Mouse (Mus musculus) CH12.LX (cell line): ENCODE results near the gene Rabac1. TPM values are rescaled to one million over a fixed set of nuclear protein-coding genes. Genes with fewer than 3 reads are reported as not detected.

ENCODE experiments used
- DNase-seq: peaks from one replicate; pipeline ENCODE4 v3.0.0-alpha.2; 2013; ENCODE audit errors: extremely low read depth
- H3K27ac ChIP-seq: 2 replicates; pipeline ENCODE4 v1.5.1; 2012; ENCODE audit warnings: low read depth, mild to moderate bottlenecking, control low read depth, moderate library complexity; ENCODE audit not compliant: insufficient read depth
- H3K27me3 ChIP-seq: replicated peaks from 2 replicates; pipeline ENCODE3; 2012; ENCODE audit warnings: inconsistent platforms
- H3K36me3 ChIP-seq, 2 experiments: replicated peaks in 1 of 2; 2 replicates each; pipeline versions ENCODE3 to v1.6.1; 2012; ENCODE audit warnings: inconsistent platforms in 1 of 2, low read length in 1 of 2, mild to moderate bottlenecking in 1 of 2, mixed read lengths in 1 of 2, moderate library complexity in 1 of 2; ENCODE audit not compliant: control insufficient read depth in 1 of 2, insufficient read depth in 1 of 2
- H3K4me1 ChIP-seq, 2 experiments: 2 replicates each; pipeline ENCODE4 v1.6.1; 2012; ENCODE audit warnings: inconsistent platforms in 1 of 2, moderate library complexity in 1 of 2; ENCODE audit not compliant: insufficient read depth in 2 of 2, control insufficient read depth in 1 of 2
- H3K4me2 ChIP-seq: 2 replicates; pipeline ENCODE4 v1.6.1; 2012; ENCODE audit warnings: low read depth, mild to moderate bottlenecking, control low read depth; ENCODE audit not compliant: poor library complexity, insufficient read depth, severe bottlenecking
- H3K4me3 ChIP-seq, 3 experiments: fragments of 150-350 bp in 1 of 3; sonication (generic) in 1 of 3; replicated peaks in 1 of 3; 2 replicates each; pipeline versions ENCODE3 to v1.5.1; 2011 to 2012; ENCODE audit warnings: low read depth in 2 of 3, low read length in 2 of 3, mild to moderate bottlenecking in 2 of 3, moderate library complexity in 2 of 3, control low read depth in 1 of 3, improper control_type of control experiment in 1 of 3, inconsistent platforms in 1 of 3, mixed read lengths in 1 of 3; ENCODE audit not compliant: poor library complexity in 1 of 3
- H3K79me2 ChIP-seq: replicated peaks from 2 replicates; pipeline ENCODE4 v1.6.1; 2012; ENCODE audit warnings: mild to moderate bottlenecking, moderate library complexity; ENCODE audit not compliant: control insufficient read depth, poor library complexity, insufficient read depth, severe bottlenecking; ENCODE audit errors: extremely low read depth
- H3K9ac ChIP-seq: 2 replicates; pipeline ENCODE4 v1.6.1; 2012; ENCODE audit warnings: low read depth, mild to moderate bottlenecking, control low read depth, moderate library complexity; ENCODE audit not compliant: insufficient read depth
- H3K9me3 ChIP-seq: replicated peaks from 2 replicates; pipeline ENCODE3; 2012; ENCODE audit warnings: low read length, inconsistent platforms, mixed read lengths
- BHLHE40 ChIP-seq: IDR thresholded peaks from 2 replicates; pipeline ENCODE4 v1.6.1; 2011; ENCODE audit warnings: mild to moderate bottlenecking, low read depth, low read length, improper control_type of control experiment
- CHD1 ChIP-seq: IDR thresholded peaks from 2 replicates; pipeline ENCODE4 v1.6.1; 2012; ENCODE audit warnings: low read depth, low read length, improper control_type of control experiment, inconsistent platforms
- E2F4 ChIP-seq: IDR thresholded peaks from 2 replicates; pipeline ENCODE4 v1.6.1; 2011; ENCODE audit warnings: low read depth, low read length, improper control_type of control experiment; ENCODE audit not compliant: insufficient replicate concordance
- EP300 ChIP-seq: IDR thresholded peaks from 2 replicates; pipeline ENCODE4 v1.6.1; 2011; ENCODE audit warnings: low read length, improper control_type of control experiment
- JUN ChIP-seq: IDR thresholded peaks from 2 replicates; pipeline ENCODE4 v1.6.1; 2011; ENCODE audit warnings: low read depth, mild to moderate bottlenecking, low read length, improper control_type of control experiment, moderate library complexity; ENCODE audit not compliant: insufficient read depth
- JUND ChIP-seq: conservative IDR thresholded peaks from 2 replicates; pipeline ENCODE4 v1.6.1; 2011; ENCODE audit warnings: low read depth, low read length, improper control_type of control experiment
- KAT2A ChIP-seq: IDR thresholded peaks from 2 replicates; pipeline ENCODE4 v1.6.1; 2012; ENCODE audit warnings: low read length, improper control_type of control experiment, inconsistent platforms; ENCODE audit not compliant: insufficient replicate concordance
- MAZ ChIP-seq: IDR thresholded peaks from 2 replicates; pipeline ENCODE4 v1.6.1; 2012; ENCODE audit warnings: low read depth, mild to moderate bottlenecking, inconsistent platforms, low read length, improper control_type of control experiment, moderate library complexity
- MEF2A ChIP-seq: IDR thresholded peaks from 2 replicates; pipeline ENCODE4 v1.6.1; 2014; ENCODE audit warnings: low read depth, mild to moderate bottlenecking, inconsistent platforms, low read length, improper control_type of control experiment, borderline replicate concordance
- MXI1 ChIP-seq: IDR thresholded peaks from 2 replicates; pipeline ENCODE4 v1.6.1; 2011; ENCODE audit warnings: mild to moderate bottlenecking, low read depth, low read length, improper control_type of control experiment
- MYC ChIP-seq: IDR thresholded peaks from 2 replicates; pipeline ENCODE4 v1.6.1; 2011; ENCODE audit warnings: low read depth, mild to moderate bottlenecking, improper control_type of control experiment, low read length
- NELFE ChIP-seq: IDR thresholded peaks from 2 replicates; pipeline ENCODE4 v1.6.1; 2011; ENCODE audit warnings: low read depth, low read length, improper control_type of control experiment
- NRF1 ChIP-seq: IDR thresholded peaks from 2 replicates; pipeline ENCODE4 v1.6.1; 2014; ENCODE audit warnings: low read depth, mild to moderate bottlenecking, inconsistent platforms, low read length, improper control_type of control experiment, moderate library complexity
- PAX5 ChIP-seq: IDR thresholded peaks from 2 replicates; pipeline ENCODE4 v1.6.1; 2012; ENCODE audit warnings: low read length, inconsistent platforms, mixed read lengths
- POLR2A ChIP-seq: IDR thresholded peaks from 2 replicates; pipeline ENCODE4 v1.6.1; 2011; ENCODE audit warnings: low read depth, mild to moderate bottlenecking, improper control_type of control experiment, low read length
- RCOR1 ChIP-seq: conservative IDR thresholded peaks from 2 replicates; pipeline ENCODE4 v1.6.1; 2012; ENCODE audit warnings: low read depth, mild to moderate bottlenecking, inconsistent platforms, low read length, improper control_type of control experiment
- SMC3 ChIP-seq: IDR thresholded peaks from 2 replicates; pipeline ENCODE4 v1.6.1; 2011; ENCODE audit warnings: low read depth, low read length, improper control_type of control experiment
- TCF12 ChIP-seq: IDR thresholded peaks from 2 replicates; pipeline ENCODE4 v1.6.1; 2014; ENCODE audit warnings: low read depth, mild to moderate bottlenecking, inconsistent platforms, low read length, improper control_type of control experiment
- UBTF ChIP-seq: IDR thresholded peaks from 2 replicates; pipeline ENCODE4 v1.6.1; 2012; ENCODE audit warnings: low read depth, mild to moderate bottlenecking, inconsistent platforms, low read length, improper control_type of control experiment, moderate library complexity
- USF1 ChIP-seq: IDR thresholded peaks from 2 replicates; pipeline ENCODE4 v1.6.1; 2014; ENCODE audit warnings: low read depth, mild to moderate bottlenecking, inconsistent platforms, low read length, improper control_type of control experiment
- USF2 ChIP-seq: conservative IDR thresholded peaks from 2 replicates; pipeline ENCODE4 v1.6.1; 2011; ENCODE audit warnings: low read depth, low read length, improper control_type of control experiment
- ZKSCAN1 ChIP-seq: IDR thresholded peaks from 2 replicates; pipeline ENCODE4 v1.6.1; 2012; ENCODE audit warnings: low read depth, inconsistent platforms, low read length, improper control_type of control experiment, borderline replicate concordance
- ZMIZ1 ChIP-seq: IDR thresholded peaks from 2 replicates; pipeline ENCODE4 v1.6.1; 2012; ENCODE audit warnings: low read depth, mild to moderate bottlenecking, inconsistent platforms, low read length, improper control_type of control experiment
- ZNF384 ChIP-seq: IDR thresholded peaks from 2 replicates; pipeline ENCODE4 v1.6.1; 2012; ENCODE audit warnings: low read depth, low read length, improper control_type of control experiment, inconsistent platforms
- dilution Hi-C: fragments of 300-500 bp; cut with MboI; formaldehyde crosslinking; loops from 2 replicates; pipeline ENCODE4 v1.14.3; 2020; ENCODE audit warnings: low sequenced_read_pairs; ENCODE audit not compliant: extremely low pct_unique_long_range_greater_than_20kb, extremely low pct_ligation_motif_present
- in situ Hi-C: fragments of 300-500 bp; cut with MboI; formaldehyde crosslinking; loops from 3 replicates; pipeline ENCODE4 v1.14.3; 2019; ENCODE audit warnings: low sequenced_read_pairs, low pct_ligation_motif_present, low pct_unique_long_range_greater_than_20kb, mixed read lengths
- polyA plus RNA-seq: library from polyadenylated mRNA; unstranded; fragments of >175 nt; gene quantifications from 2 replicates; pipeline ENCODE4 v1.2.1, GENCODE M21; 2012; ENCODE audit warnings: low read depth; ENCODE audit not compliant: insufficient read length
- total RNA-seq, 2 experiments: library from RNA; depleted of rRNA; stranded (reverse); fragments of 300-350 nt in 1 of 2; fragments of >200 nt in 1 of 2; gene quantifications; 2 replicates each; pipeline ENCODE4 v1.2.3; 2012 to 2014

Rabac1 gene
- total and polyA plus RNA-seq, 3 experiments, result 44.6 to 135 (median 70.5) TPM

GRCm38 (mm10) chr7:25003820-25004388, 31.4 kb upstream of the Rabac1 start:
- no peak overlapping the region for H3K9ac ChIP-seq
- in situ Hi-C loops, result no loop called here

GRCm38 (mm10) chr7:25003291-25003690, 30.7 kb upstream of the Rabac1 start:
- in situ Hi-C loops, result no loop called here
- no peak overlapping the region for H3K4me2 ChIP-seq
- dilution Hi-C loops, result no loop called here
- no peak overlapping the region for H3K27ac ChIP-seq
- H3K36me3 ChIP-seq, result no peaks in the 10 kb centered on the region
- H3K4me3 ChIP-seq, result no peak overlapping the region
- DNase-seq, result no peak
- TF ChIP-seq RCOR1, result no peak
- TF ChIP-seq SMC3, result no peak
- TF ChIP-seq JUN, result no peak
- no peak for TF ChIP-seq MAZ
- no peak for TF ChIP-seq ZKSCAN1
- no peak for TF ChIP-seq NELFE
- no peak for TF ChIP-seq MXI1
- no peak for TF ChIP-seq EP300
- TF ChIP-seq UBTF, result no peak
- TF ChIP-seq PAX5, result no peak
- no peak for TF ChIP-seq KAT2A
- no peaks in the 10 kb centered on the region for H3K79me2 ChIP-seq
- H3K27me3 ChIP-seq, result peaks cover 72% of the 10 kb centered on the region
- no peak overlapping the region for H3K9ac ChIP-seq
- peaks cover 3 to 7% of the 10 kb centered on the region in 2 experiments; a peak in 2 of 4 replicates for H3K4me1 ChIP-seq
- no peaks in the 10 kb centered on the region for H3K9me3 ChIP-seq

More at GRCm38 (mm10) chr7:25003820-25004388, 31.4 kb upstream of the Rabac1 start:
- H3K9me3 ChIP-seq, result no peaks in the 10 kb centered on the region
- no peaks in the 10 kb centered on the region for H3K36me3 ChIP-seq
- no peak overlapping the region for H3K27ac ChIP-seq
- no peak overlapping the region for H3K4me3 ChIP-seq
- TF ChIP-seq MEF2A (no peak), ZMIZ1 (no peak), USF1 (no peak), NELFE (no peak), TCF12 (no peak), JUND (no peak), CHD1 (no peak), USF2 (no peak), POLR2A (no peak), E2F4 (no peak), ZNF384 (no peak), BHLHE40 (no peak), MYC (no peak), NRF1 (no peak)
- dilution Hi-C loops, result no loop called here
- no peaks in the 10 kb centered on the region for H3K79me2 ChIP-seq
- H3K4me2 ChIP-seq, result no peak overlapping the region
- no peak for DNase-seq
- peaks cover 3 to 7% of the 10 kb centered on the region in 2 experiments; a peak in 2 of 4 replicates for H3K4me1 ChIP-seq
- H3K27me3 ChIP-seq, result peaks cover 72% of the 10 kb centered on the region
